Mouse (Mus musculus) heart, postnatal 4 days (tissue): ENCODE data around the gene Sephs2. TPM values are rescaled to one million over a fixed set of nuclear protein-coding genes. Genes with fewer than 3 reads are reported as not detected.
A peak's percentile ranks its signal among the peaks of the same experiment; 100 is the strongest.

Experiments
- DNase-seq: peaks from one replicate; pipeline ENCODE4 v3.0.0; 2021
- total RNA-seq, 2 experiments: library from RNA; stranded (reverse); gene quantifications; 2 replicates each; pipeline ENCODE4 v1.2.3; 2021

The Sephs2 gene
- total RNA-seq, 2 experiments from 2014 or later: 44.2 to 45.7 TPM

DNA sequence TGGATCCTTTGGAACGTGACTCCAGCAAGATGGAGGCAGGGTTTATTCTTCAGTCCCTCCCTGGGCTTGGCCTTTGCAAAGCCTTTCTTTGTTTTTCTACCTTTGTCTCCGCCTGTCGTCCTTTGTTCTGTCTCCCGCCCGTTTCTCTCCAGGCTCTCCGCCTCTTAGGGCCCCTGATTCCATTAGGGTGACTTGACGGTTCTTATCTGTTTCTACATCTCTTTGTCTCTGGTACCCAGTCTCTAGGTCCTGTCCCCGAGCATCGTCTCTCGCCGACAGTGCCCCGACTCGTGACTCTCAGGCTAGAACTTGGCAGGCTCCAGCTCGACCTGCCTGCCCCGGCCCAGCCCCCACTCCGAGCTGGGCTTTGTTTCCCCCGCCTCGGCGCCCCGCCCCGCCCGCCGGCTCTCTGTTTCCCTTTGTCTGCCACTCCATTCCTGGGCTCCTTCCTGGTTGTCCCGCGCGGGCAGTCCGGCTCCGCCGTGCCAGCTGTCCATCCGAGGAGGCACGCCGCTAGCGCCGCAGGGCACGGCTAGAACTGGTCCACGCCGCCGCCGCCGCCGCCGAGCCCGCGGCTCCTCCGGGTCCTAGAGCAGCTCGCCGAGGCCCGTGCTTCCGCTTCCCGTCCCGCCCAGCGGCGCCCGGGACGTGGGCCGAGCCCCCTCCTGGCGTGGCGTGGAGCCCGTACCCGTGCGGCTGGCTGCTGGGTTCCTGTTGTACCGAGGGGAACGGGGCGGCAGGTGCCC lies 41.1 kb downstream of the Sephs2 start, which contains the start of the genes Zfp553 and Sept1:
Gene Zfp553 (plus strand): TSS at position 440 of the 746 bp plus-strand sequence.
Gene Sept1 (minus strand): TSS at position 509 of the 746 bp plus-strand sequence.
- DNase-seq: peak; percentile 85

DNA sequence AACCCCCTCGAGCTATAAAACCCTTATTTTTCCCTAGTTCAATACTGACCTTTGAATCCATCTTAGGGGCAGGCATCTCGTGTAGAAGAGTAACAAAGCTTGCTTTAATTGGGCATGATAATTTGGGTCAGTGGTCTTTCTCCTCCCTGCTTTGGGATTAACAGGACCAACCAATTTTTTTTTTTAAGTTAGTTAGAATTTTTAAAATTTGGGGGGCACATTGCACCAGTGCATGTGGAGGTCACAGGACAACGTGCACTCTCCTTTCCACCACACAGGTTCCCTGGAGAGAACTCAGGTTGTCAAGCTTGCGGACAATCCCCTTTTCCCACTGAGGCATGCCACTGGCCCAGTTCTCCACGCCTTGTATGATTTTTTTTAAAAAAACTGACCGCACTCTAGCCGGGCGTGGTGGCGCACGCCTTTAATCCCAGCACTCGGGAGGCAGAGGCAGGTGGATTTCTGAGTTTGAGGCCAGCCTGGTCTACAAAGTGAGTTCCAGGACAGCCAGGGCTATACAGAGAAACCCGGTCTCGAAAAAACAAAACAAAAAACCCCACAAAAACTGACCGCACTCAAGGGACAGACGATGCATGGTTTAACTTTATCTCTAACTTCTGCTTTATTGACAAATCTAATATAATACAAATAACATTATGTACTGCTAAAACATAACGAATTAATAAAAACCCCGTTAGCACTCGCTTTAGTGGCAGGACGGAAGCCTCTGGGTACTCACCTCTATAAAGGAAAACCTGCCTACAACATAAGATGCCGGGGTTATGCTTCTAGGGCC lies 41.8 kb downstream of the Sephs2 start:
- no peak for DNase-seq

DNA sequence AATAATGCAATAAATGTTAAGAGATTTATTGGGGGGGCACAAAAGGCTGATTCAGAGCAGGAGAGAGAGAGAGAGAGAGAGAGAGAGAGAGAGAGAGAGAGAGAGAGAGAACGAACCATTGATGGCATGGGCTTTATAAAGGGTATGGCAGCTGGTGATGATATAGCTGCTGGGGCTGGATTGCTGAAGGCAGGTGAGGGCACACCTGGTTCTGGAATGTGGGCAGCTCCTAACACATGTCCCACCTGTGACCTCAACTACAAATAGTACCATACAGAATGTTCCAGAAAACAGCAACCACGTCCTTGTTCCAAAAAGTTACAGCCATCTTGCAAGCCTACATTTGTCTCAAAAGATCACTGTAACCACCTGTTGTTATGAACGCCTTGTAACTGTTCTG lies 42.5 kb downstream of the Sephs2 start:
- DNase-seq: no peak

DNA sequence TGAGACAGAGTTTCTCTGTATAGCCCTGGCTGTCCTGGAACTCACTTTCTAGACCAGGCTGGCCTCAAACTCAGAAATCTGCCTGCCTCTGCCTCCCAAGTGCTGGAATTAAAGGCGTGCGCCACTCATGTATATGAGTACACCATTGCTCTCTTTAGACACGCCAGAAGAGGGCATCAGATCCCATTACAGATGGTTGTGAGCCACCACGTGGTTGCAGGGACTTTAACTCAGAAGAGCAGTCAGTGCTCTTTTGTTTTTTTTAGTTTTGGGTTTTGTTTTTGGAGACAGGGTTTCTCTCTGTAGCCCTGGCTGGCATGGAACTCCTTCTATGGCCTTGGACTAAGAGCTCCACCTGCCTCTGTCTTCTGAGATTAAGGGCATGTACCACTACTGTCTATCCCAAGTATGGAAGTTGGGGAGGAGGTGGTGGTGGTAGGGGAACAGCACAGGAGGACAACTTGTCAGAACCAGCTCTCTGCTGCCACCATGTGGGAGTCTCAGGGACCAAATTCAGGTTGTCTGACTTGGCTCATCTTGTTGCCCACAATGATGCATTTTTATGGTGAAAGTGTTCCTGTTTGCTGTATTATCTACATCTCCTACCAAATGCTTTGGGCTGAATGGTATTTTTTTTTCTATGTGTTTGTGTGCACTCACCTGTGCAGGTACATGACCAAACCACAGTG lies 45.1 kb downstream of the Sephs2 start:
- DNase-seq: peak; percentile 91

DNA sequence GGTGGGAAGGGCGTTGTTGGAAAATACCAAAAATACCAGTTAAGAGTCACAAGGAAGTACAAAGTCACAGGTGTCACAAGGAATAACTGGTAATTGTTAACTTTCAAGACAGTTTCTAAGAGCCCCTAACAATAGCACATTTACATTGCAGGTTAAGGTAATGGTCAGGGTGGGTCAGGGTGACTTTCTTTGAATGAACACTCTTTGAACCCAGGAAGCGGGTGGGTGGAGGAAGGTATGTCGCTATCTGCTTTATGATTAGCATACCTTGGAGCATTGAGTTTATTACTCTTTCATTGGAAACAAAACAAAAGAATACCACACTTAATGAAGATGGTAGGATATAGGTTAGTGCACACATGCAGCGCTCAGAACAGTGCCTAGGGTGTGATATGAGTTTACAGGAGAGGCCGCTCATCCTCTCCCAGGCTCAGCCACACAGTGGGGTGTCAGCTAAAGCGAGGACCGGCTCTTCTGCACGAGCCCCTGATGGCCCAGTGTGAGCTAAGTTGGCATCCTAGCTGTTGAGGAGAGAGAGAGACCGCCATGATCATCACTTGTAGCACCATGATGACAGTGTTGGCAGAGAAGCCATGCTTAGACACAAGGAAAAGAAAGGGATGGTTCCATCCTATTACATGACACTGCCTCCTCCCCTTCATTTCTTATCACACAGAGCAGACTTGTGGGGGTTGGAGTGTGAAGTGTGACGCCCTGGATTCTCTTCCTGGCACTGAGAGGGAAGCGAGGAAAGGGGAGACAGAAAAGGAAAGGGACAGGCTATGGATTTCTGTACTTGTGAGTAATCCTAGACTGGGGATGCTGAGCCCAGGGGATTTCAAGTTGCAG lies 48.5 kb downstream of the Sephs2 start:
- no peak for DNase-seq

DNA sequence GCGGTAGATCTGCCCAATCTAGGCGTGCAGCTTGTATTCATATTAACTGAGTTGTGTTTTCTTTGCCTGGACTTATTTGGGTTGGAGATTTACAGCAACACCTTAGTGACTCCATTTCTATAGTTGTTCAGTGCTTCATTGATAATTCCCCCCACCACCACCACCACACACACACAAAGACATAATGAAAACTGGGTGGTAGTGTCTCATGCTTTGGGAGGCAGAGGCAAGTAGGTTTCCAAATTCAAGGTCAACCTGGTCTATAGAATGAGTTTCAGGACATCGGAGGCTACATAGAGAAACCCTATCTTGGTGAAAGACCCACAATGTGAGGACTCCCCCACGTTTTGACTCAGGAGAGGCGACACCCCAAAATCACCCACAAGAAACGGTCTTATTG lies 49.2 kb downstream of the Sephs2 start:
- DNase-seq: no peak

DNA sequence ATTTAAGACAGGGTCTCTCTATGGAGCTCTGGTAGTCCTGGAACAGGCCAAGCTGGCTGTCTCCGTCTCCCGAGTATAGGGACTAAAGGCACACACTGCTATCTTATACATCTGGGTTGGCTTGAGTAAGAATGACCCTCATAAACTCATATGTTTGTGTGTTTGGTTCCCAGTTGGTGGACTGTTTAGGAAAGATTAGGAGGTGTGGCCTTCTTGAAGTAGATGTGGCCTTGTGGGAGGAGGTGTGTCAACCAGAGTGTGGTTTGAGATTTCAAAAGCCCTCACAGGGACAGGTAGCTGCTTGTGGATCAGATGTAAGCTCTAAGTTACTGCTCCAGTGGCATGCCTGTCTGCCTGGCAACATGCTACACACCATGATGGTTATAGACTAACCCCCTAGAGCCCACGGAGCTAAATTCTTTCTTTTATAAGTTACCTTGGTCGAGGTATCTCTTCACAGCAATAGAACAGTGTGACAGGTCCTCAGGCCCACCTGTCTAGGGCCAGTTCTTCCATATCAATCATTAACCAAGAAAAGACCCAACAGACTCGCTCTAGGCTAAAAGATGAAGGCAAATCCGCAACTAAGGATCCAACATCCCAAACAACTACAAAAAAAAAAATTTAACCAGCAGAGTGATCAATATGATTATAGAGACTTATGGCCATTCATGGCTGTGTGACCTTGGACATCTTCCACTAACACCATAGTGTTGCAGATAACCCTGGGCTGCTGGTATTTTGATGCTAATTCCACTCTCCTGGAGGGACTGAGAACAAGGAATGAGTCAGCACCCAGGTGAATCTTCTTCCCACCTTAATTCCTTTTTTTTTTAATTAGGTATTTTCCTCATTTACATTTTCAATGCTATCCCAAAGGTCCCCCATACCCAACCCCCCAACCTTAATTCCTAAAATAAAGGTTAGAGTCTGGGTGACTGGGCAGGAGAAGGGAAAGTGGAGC lies 50.1 kb downstream of the Sephs2 start:
- DNase-seq: no peak

DNA sequence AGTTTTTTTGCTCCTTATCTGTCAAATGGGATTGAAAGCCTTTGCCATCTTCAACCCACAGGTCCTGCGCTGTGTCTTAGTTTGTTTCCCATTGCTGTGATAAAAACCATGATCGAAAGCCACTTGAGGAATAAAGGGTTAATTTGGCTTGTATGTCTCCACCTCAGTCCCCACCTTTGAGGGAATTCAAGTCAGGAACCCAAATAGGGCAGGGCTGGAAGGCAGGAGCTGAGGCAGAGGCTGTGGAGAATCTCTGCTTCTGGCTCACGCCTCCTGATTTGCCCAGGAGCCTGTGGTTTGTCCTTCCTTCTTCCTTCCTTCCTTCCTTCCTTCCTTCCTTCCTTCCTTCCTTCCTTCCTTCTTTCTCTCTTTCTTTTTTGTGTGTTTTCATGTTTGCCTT lies 50.7 kb downstream of the Sephs2 start:
- DNase-seq: no peak

Other genes with a start within 250 kb of the Sephs2 start
- gene Maz, start 247.0 kb downstream of the Sephs2 start, total RNA-seq: 100 to 1,000 TPM; 152 TPM
- 10 to 100 TPM; 43.2 to 48.6 TPM for gene Kif22, start 231.6 kb downstream of the Sephs2 start, total RNA-seq
- gene Zg16, start 186.7 kb downstream of the Sephs2 start, total RNA-seq: not detected
- under 1 TPM; 0.71 to 0.74 TPM for gene AI467606, start 182.7 kb downstream of the Sephs2 start, total RNA-seq
- under 1 TPM; 0.19 to 0.20 TPM for gene Qprt, start 151.8 kb downstream of the Sephs2 start, total RNA-seq
- under 1 TPM; 0.38 to 0.67 TPM for gene Spn, start 136.2 kb downstream of the Sephs2 start, total RNA-seq
- gene Cd2bp2, start 78.0 kb downstream of the Sephs2 start, total RNA-seq: 10 to 100 TPM; 57.3 to 57.7 TPM
- 10 to 100 TPM; 41.0 to 42.5 TPM for gene Tbc1d10b, start 65.6 kb downstream of the Sephs2 start, total RNA-seq
- gene Mylpf, start 65.2 kb downstream of the Sephs2 start, total RNA-seq: 10 to 100 TPM in 1 of 2 experiments, 1 to 10 TPM in 1; 3.1 to 33.0 TPM
- gene Zfp553, start 41.0 kb downstream of the Sephs2 start, total RNA-seq: 10 to 100 TPM in 1 of 2 experiments, 1 to 10 TPM in 1; 9.2 to 10.8 TPM
- gene Sept1, start 40.9 kb downstream of the Sephs2 start, total RNA-seq: 10 to 100 TPM; 11.2 to 12.1 TPM
- gene Zfp771, start 29.8 kb downstream of the Sephs2 start, total RNA-seq: 10 to 100 TPM; 11.6 to 14.2 TPM
- 10 to 100 TPM; 62.0 to 64.5 TPM for gene Dctpp1, start 13.3 kb downstream of the Sephs2 start, total RNA-seq
- 1 to 10 TPM; 2.3 TPM for gene Itgal, start 22.2 kb upstream of the Sephs2 start, total RNA-seq
- gene Zfp768, start 71.5 kb upstream of the Sephs2 start, total RNA-seq: 10 to 100 TPM; 36.1 to 41.4 TPM
- gene Zfp747, start 102.0 kb upstream of the Sephs2 start, total RNA-seq: 1 to 10 TPM; 5.8 to 5.9 TPM
- 1 to 10 TPM; 2.6 to 3.2 TPM for gene 9130019O22Rik, start 113.1 kb upstream of the Sephs2 start, total RNA-seq
- gene E430018J23Rik, start 119.6 kb upstream of the Sephs2 start, total RNA-seq: 1 to 10 TPM; 4.0 to 4.8 TPM
- gene Zfp764, start 132.8 kb upstream of the Sephs2 start, total RNA-seq: 1 to 10 TPM; 4.9 to 5.0 TPM
- 1 to 10 TPM; 3.8 to 6.0 TPM for gene Zfp688, start 148.0 kb upstream of the Sephs2 start, total RNA-seq
- 1 to 10 TPM; 3.9 to 4.8 TPM for gene Zfp689, start 175.1 kb upstream of the Sephs2 start, total RNA-seq
- gene Prr14, start 185.6 kb upstream of the Sephs2 start, total RNA-seq: 10 to 100 TPM; 28.0 to 28.9 TPM
- 10 to 100 TPM; 37.4 to 38.0 TPM for gene Fbrs, start 205.1 kb upstream of the Sephs2 start, total RNA-seq
- gene Srcap, start 237.9 kb upstream of the Sephs2 start, total RNA-seq: 10 to 100 TPM; 78.7 to 80.5 TPM
- gene Gm42715, start 245.5 kb upstream of the Sephs2 start, total RNA-seq: 10 to 100 TPM; 16.5 to 17.1 TPM